Mouse (Mus musculus) myocyte (in vitro differentiated cells): ENCODE results near the gene Hist1h3i.

Experiments used
- CEBPB ChIP-seq: IDR thresholded peaks from 2 replicates; pipeline ENCODE4 v1.6.1; 2011; ENCODE audit warnings: mild to moderate bottlenecking, moderate library complexity; ENCODE audit not compliant: poor library complexity, insufficient read depth, severe bottlenecking
- E2F4 ChIP-seq: IDR thresholded peaks from one replicate; pipeline ENCODE4 v1.6.1; 2011; ENCODE audit warnings: mild to moderate bottlenecking, control low read depth, moderate library complexity; ENCODE audit not compliant: insufficient read depth
- MAX ChIP-seq: IDR thresholded peaks from one replicate; pipeline ENCODE4 v1.6.1; 2011; ENCODE audit warnings: low read depth, mild to moderate bottlenecking, control low read depth
- MYOD1 ChIP-seq, 3 experiments: IDR thresholded peaks; one replicate each; pipeline ENCODE4 v1.6.1; 2011; ENCODE audit warnings: control low read depth in 2 of 3, low read depth in 2 of 3, mild to moderate bottlenecking in 2 of 3, moderate library complexity in 1 of 3; ENCODE audit not compliant: insufficient read length in 2 of 3, control insufficient read depth in 1 of 3
- MYOG ChIP-seq, 3 experiments: IDR thresholded peaks; one replicate each; pipeline ENCODE4 v1.6.1; 2011; ENCODE audit warnings: control low read depth in 2 of 3, low read depth in 2 of 3, mild to moderate bottlenecking in 2 of 3; ENCODE audit not compliant: insufficient read length in 2 of 3, control insufficient read depth in 1 of 3, insufficient read depth in 1 of 3
- POLR2A ChIP-seq: IDR thresholded peaks from one replicate; pipeline ENCODE4 v1.6.1; 2011; ENCODE audit warnings: low read depth, mild to moderate bottlenecking, control low read depth, moderate library complexity; ENCODE audit not compliant: insufficient read length
- POLR2AphosphoS2 ChIP-seq: IDR thresholded peaks from one replicate; pipeline ENCODE4 v1.6.1; 2011; ENCODE audit warnings: low read depth, control low read depth; ENCODE audit not compliant: insufficient read length
- SRF ChIP-seq: IDR thresholded peaks from one replicate; pipeline ENCODE4 v1.6.1; 2011; ENCODE audit warnings: low read depth; ENCODE audit not compliant: control insufficient read depth, insufficient read length
- TCF12 ChIP-seq: IDR thresholded peaks from one replicate; pipeline ENCODE4 v1.6.1; 2011; ENCODE audit warnings: mild to moderate bottlenecking, control low read depth; ENCODE audit not compliant: poor library complexity, insufficient read depth, severe bottlenecking
- TCF3 ChIP-seq: IDR thresholded peaks from one replicate; pipeline ENCODE4 v1.6.1; 2011; ENCODE audit warnings: low read depth, control low read depth; ENCODE audit not compliant: insufficient read length
- USF1 ChIP-seq: IDR thresholded peaks from one replicate; pipeline ENCODE4 v1.6.1; 2011; ENCODE audit warnings: low read depth, mild to moderate bottlenecking, control low read depth, moderate library complexity

- TF ChIP-seq USF1: no peak
- TF ChIP-seq POLR2AphosphoS2: no peak
- no peak for TF ChIP-seq POLR2A
- no peak for TF ChIP-seq MAX
- TF ChIP-seq TCF12: no peak
- TF ChIP-seq E2F4: no peak
- no peak for TF ChIP-seq MYOD1 (IDR thresholded peaks at IDR 0.05; ENCODE audit: control insufficient read depth in 1 of 3, insufficient read length in 2 of 3, low read depth in 2 of 3)
- no peak for TF ChIP-seq SRF
- TF ChIP-seq MYOG (IDR thresholded peaks at IDR 0.05; ENCODE audit: control insufficient read depth in 1 of 3, insufficient read depth in 1 of 3, insufficient read length in 2 of 3, low read depth in 2 of 3): no peak
- no peak for TF ChIP-seq TCF3
- TF ChIP-seq CEBPB: no peak
Measured at GRCm38 (mm10) chr13:21752356-21752755, 30.8 kb downstream of the Hist1h3i start.
